Mouse (Mus musculus) right cerebral cortex, postnatal 10 days (tissue): ENCODE measurements around the gene Themis2.
"Not testable (repeated sequence)": the region's sequence is repeated elsewhere in the genome, so short reads cannot be mapped to it uniquely, and the experiment has no call there.

ENCODE experiments used
- DNase-seq, 2 experiments: peaks; one replicate each; pipeline ENCODE4 v3.0.0; 2021; ENCODE audit warnings: low spot score in 2 of 2

Gene Themis2

DNA sequence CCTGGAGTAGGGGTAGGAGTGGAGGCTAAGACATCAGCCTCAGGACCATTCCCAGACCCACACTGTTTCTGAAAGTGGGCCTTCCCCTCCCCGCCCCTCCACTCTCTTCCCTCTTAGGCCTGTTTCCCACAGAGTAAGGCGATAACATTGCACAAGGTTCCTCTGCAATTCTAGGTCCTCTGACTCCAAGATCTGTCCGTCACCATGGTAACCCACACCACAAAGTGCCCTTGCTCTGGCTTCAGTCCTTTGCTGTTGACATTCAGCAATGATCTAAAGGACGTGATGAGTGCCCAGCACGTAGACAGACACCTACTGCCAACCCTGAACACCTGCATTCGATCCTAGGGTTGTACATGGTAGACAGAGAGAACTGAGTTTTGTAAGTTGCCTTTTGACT lies 43.2 kb downstream of the Themis2 start:
- no peak for DNase-seq

DNA sequence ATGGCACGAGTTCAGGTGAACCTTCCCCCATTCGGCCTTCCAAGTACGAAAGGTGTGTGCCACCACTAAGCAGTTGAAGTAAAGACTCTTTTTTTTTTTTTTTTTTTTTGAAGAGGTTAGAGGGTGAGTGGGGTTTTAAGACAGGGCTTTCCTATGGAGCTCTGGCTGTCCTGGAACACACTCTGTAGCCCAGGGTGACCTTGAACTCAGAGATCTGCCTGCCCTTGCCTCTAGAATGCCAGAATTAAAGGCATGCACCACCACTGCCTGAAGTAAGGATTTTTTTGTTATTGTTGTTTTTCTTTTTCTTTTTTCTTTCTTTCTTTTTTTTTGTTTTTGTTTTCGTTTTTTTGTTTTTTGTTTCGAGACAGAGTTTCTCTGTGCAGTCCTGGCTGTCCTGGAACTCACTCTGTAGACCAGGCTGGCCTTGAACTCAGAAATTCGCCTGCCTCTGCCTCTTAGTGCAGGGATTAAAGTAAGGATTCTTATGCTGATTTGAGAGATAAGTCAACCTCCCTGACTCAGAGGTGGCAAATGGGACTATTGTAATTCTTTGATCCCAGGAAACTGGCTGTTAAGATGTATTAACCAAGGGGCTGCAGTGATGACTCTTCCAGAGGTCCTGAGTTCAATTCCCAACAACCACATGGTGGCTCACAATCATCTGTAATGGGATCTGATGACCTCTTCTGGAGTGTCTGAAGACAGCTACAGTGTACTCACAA lies 46.8 kb downstream of the Themis2 start:
- no peak for DNase-seq

DNA sequence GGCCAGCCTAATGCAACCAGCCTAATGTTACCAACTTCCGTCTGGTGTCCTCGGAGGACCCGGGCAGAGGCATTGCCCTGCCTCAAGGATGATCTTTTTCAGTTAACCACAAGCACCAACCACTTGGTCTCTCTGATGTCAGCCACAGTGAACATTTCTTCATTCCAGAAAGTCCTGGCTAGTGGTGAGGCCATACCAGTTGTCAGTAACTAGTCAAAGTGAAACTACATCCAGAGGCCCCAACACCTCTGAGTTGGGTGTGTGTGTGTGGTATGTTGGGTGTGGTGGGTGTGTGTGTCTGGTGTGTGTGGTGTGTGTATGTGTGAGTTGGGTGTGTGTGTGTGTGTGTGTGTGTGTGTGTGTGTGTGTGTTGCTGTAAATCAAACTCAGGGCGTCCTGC lies 47.4 kb downstream of the Themis2 start:
- DNase-seq: no peak

DNA sequence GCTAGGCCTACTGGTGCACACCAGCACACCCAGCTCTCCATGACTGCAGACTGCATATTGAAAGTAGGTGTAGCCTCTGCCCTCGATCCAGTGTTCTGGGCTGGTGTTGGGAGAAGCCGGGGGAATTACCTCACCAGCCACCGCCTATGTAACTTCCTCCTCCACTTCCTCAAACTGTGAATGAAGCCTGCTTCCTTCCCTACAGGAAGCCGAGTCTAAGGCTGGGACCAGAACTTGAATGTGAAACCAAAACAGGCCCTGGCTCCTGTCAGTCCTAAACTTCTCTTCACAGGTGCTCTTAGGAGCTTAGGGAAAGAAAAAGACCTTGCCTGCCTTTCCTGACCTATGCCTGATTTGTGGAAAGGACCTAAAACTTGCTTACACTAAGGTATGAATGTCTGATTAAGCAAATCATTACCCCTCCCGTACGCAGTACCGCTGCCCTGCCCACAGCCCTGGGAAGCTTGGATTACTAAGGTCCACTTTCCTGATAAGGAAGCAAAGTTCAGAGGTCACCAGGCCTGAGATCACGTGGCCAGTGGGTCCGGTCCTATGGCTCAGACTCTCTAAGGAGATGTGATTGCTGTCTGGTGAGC lies 48.4 kb downstream of the Themis2 start:
- DNase-seq: no peak

DNA sequence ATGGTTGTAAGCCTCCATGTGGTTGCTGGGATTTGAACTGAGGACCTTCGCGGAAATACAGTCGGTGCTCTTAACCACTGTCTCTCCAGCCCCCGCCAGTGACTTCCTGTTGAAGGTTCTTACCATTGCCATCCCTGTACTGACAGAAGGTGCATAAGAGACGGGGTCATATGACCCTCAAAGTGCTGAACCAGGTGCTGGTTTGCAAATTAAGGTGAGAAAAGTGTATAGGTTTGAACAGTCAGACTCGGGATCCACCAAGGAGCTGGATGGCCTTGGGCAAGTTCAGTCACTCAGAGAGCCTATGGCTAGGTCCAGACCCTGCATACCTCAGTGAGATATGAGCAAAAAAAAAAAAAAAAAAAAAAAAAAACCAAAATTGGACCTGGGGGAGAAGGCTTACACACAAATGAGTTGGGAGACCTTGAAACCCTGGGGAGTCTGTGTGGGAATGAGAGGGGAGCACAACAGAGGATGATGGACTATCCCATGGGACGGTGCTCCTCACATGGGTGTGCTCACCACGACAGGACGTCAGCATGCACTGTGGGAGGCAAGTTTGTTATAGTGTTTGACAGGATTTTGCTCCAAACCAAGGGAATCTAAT lies 49.2 kb downstream of the Themis2 start:
- no peak for DNase-seq

DNA sequence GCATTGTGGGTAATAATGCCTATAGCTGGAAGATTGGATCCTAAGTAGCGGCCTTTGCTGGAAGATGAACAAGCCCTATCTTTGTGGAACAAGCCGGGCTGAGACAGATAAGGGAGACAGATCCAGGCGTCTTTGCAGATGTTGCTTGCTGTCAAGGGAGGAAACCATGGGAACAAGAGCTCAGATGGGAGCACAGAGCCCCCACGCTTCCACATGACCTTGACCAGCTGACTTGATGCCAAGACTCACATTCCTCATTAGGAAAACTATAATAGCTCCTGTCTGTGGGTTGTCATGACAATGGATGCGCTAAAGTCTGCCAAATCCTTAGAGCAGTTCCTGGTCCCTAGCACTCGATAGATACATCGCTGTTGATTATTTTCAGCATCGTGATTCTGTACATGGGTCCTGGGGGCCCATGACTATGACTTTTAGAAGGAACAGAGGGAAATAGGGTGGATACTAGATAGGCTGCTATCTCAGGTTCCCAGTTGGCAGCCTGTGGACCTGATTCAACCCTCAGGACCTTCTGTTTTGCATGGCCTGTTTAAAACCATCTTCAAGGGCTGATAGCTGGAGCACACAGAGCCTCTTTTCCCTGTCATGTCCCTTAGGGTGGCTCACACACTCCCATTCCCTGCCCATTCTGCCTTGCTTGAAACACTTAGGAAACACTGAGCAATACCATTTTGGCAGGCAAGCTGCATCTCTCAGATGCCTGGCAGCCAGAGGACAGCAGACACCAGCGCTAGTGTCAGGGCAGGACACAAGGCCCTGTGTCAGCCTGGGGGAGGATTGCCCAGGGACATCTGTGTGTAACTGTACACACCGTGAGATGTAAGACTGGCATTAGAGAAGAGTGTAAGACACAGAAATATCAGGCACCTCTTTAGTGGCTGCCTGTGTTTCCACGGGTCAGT lies 51.9 kb downstream of the Themis2 start:
- DNase-seq: peak; percentile 75 to 92

DNA sequence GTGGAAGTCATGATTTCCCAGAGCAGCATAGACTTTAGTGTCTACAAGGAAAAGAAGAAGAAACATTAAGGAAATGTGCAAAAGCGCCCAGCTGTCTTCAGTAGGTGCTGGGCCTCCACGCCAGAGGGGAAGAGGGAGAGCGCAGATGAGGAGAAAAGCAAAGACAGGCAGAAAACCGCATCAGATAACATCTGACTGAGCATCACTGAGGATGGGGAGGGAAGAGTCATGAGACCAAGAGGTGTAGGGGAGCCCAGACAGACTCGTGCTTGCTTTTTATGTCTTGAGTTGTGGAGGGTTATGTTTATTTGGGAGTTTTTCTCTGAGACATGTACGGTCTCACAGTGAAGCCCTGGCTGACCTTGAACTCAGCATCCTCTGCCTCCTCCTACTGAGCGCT lies 54.7 kb downstream of the Themis2 start:
- DNase-seq: no peak

DNA sequence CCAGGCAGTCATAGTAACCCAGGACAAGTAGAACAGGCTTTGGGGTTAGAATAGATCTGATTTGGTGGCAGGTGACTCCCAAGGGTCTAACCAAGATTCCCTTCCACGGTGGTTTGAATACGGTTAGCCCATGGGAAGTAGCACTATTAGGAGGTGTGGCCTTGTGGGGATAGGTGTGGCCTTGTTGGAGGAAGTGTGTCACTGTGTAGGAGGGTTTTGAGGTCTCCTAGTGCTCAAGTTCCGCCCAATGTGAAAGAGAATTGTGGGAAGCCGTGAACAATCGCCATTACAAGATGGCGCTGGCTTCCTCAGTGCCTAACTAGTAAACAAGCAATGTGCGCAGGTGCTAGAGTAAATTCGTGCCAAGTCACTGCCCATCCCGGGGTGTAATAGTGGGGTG lies 59.0 kb downstream of the Themis2 start:
- not testable (repeated sequence) for DNase-seq

DNA sequence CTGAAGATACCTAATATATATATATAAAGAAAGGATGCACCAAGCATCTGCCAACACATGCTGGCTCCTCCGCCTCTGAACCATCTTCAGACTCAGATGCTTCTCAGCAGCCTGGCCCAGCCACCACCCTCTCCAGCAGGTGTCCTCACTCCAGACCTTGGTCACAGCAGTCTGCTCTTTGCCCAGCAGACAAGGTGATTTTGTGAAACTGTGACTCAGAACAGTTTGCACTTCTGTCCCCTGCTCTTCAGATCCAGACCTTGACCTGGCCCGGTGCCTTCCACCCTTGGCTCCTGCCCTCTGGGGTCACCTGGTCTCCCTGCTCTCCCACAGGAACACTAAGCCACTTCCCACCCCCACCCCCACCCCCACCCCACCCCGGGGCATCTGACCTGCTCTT lies 60.3 kb downstream of the Themis2 start:
- no peak for DNase-seq

DNA sequence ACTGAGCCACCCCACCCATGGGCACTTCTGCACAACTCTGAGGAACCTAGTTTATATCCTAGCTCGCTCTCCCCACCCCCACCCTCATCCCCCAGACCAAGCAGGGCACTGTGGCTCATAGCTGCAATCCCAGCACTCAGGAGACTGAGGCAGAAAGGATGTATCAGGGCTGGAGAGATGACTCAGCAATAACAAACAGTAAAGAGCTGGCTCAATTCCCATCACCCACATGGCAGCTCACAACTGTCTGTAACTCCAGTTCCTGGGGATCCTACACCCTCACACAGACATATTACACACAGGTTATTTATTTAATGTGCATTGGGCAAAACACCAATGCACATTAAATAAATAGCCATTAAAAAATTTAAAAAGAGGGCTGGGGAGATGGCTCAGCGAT lies 60.8 kb downstream of the Themis2 start:
- DNase-seq: no peak

DNA sequence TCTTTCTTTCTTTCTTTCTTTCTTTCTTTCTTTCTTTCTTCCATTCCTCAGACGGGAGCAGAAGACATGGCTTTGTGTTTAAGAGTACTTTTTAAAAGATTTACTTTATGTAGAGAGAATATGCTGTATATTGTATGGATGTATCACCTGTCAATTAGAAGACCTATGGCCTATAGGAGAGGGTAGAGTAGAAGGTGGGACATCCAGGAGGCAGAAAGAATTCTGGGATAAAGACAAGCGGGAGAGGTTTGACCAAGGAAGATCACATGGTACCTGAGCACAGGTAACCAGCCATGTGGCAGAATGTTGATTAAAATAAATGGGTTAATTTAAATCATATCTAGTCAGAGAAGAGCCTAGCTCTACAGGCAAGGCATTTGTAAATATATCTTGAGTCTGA lies 61.4 kb downstream of the Themis2 start:
- no peak for DNase-seq

DNA sequence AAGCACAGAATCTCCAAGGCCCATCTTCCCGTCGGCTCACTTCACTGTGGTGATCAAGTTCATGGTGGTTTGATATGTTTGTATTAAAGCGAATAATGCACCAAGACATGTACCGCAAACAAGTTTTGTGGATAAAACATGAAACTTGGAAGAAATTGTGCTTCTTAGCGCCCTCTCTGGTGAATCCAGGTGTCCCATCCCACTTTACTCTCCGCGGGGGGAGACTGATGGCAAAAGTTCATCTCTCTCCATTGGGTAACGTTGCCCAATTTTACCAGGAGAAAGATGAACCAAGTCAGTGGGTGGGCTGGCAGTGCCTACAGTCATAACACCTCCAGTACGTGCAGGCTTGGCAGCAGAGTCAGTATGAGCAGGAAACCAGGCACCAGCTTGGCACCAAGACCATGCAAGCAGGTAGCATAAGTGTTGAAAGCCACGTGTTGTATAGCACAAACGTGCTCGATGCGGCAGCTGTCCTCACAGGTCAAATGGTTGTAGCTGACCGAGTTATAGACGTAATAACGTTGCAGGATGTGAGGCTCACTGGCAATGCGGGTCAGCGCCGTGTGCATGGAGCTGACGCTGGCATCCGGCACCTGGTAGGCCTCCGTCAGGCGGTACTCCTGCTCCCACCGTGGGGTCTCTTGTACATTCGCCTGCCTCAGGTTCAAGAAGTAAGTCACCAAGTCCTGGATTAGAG lies 63.0 kb downstream of the Themis2 start:
- no peak for DNase-seq

DNA sequence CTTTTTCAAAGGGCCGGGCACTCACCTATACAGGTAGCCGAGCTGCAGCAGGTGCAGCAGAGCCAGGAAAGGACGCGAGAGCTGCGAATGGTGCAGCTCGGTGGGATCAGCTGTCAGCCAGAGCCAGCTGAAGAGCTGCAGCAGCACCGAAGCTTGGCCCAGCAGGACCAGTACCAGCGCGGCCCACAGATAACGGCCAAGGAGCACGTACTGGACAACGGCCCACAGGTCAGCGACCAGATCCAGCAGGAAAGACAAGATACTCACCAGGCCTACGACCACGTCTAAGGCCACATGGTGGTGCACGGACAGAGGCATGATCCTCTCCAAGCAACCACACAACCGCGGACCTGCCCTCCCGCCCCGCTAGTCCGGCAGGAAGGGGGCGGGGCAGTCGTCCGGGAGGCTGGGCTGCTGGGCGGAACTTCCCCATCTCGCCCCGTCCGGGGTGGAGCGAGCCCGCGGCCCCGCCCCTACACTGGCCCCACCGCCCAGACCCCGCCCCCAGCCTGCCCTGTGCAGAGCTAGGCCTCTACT lies 64.0 kb downstream of the Themis2 start, which contains the start of gene Xkr8:
TSS of gene Xkr8 (minus strand) at position 399 of the 537 bp plus-strand sequence.
- DNase-seq: peak; percentile 76 to 87
